Mouse (Mus musculus) olfactory bulb, adult 2 months (tissue): Measurements from ENCODE around the gene Enpp4.

Experiments used
- CTCF ChIP-seq: fragments of 200-500 bp; IDR thresholded peaks from 2 replicates; pipeline ENCODE4 v1.5.1; 2012; ENCODE audit warnings: low read depth, mild to moderate bottlenecking, low read length, moderate library complexity; ENCODE audit not compliant: insufficient read depth
- POLR2A ChIP-seq: fragments of 200-500 bp; IDR thresholded peaks from 2 replicates; pipeline ENCODE4 v1.6.1; 2012; ENCODE audit warnings: mild to moderate bottlenecking, low read depth, low read length, moderate library complexity; ENCODE audit not compliant: insufficient read depth

GRCm38 (mm10) chr17:44061289-44061890 lies 44.2 kb downstream of the Enpp4 start:
- TF ChIP-seq CTCF (no peak), POLR2A (no peak)
